Mouse (Mus musculus) megakaryocyte, embryonic 14.5 days (primary cell): ENCODE measurements around the gene Gimap9.

Experiments used
- FLI1 ChIP-seq: IDR thresholded peaks from 2 replicates; pipeline ENCODE4 v1.6.1; 2012; ENCODE audit warnings: low read length, inconsistent platforms, mixed read lengths
- GATA1 ChIP-seq: IDR thresholded peaks from 3 replicates; pipeline ENCODE4 v1.6.1; 2012; ENCODE audit warnings: mixed read lengths, low read length, inconsistent platforms, borderline replicate concordance

DNA sequence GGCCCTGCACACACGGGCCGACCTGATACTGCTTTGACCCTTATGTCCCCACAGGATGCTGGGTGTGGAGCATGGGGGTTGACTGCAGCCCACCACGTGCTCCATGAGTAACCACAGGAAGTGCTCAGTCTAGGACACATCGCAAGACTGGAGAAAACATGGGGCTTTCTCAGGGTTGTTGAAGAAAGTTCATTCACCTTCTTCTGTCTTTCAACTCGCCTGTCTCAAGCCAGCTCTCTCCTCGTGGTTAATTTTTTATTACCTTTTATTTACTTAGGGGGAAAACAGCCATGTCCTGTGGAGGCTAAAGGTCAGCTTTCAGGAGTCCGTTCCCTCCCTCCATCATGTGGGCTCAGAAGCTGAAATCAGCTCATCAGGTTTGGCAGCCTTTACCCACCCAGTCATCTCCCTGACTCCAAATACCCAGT is 9.8 kb upstream of the Gimap9 start:
- TF ChIP-seq GATA1 = no peak
- no peak for TF ChIP-seq FLI1
